Mouse (Mus musculus): ENCODE measurements around the gene Crls1. TPM values are rescaled to one million over a fixed set of nuclear protein-coding genes. Genes with fewer than 3 reads are reported as not detected.

Gene Crls1
- total and polyA plus RNA-seq, 3 experiments, result 19.5 to 21.9 (median 20.1) TPM

DNA sequence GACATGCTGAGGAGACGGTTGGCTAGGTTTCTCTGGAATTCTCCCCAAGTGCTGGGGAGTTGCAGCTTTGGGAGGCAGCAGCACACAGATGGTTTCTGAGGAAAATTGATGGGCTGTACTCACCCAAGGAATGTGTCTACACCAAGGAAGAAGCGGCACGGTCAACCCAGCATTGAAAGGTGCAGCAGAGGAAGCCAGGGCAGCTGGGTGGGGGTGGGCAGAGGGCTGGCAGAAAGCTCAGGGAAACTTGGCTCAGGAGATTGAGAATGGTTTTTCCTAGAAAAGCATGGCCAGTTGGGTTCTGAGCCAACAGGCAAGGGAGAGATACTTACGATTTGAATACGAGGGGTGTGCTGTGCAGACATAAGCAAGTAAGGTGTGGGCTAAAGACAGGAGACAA, 47.4 kb downstream of the Crls1 start:
- TF ChIP-seq POLR2A (IDR thresholded peaks at IDR 0.05; ENCODE audit: insufficient read depth, low read depth, low read length) (no peak), CTCF (IDR thresholded peaks at IDR 0.05) (no peak), EP300 (IDR thresholded peaks at IDR 0.05; ENCODE audit: insufficient read depth, low read depth, low read length) (no peak)
- Histone ChIP-seq H3K36me3 (ENCODE audit: control insufficient read depth, insufficient read depth, low read length) (no peaks in the 10 kb centered on the region), H3K4me1 (ENCODE audit: control insufficient read depth, insufficient read depth, low read length) (no peaks in the 10 kb centered on the region), H3K4me3 (no peak overlapping the region), H3K79me2 (replicated peaks; ENCODE audit: control insufficient read depth, insufficient read depth, low read length) (no peaks in the 10 kb centered on the region), H3K9ac (ENCODE audit: low read depth, low read length) (no peak overlapping the region), H3K27me3 (ENCODE audit: control insufficient read depth, insufficient read depth, low read length) (no peaks in the 10 kb centered on the region), H3K27ac (no peak overlapping the region)
- intact Hi-C loops (cut with DNase I), result no loop called here
- no peak for DNase-seq
- 63% methylated on average over 5 of the region's 5 CpGs for WGBS

DNA sequence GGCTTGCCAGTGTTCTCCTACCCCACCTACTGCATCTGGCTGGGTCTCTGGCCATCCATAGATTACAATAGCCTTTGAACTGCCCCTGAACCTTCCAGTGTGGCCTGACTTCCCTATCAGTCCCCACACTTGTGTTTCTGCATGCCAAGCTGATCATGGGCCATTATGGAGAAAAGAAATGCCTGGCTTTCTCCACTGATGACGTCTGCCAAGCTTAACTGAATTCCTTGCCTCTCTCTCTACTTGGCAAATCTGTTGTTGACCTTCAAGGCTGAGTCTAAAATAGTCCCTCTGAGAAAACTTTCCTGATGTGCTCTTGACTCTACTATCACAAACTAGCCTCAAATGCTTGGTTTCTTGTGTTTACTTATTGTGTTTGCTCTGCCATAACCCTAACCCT, 51.7 kb downstream of the Crls1 start:
- TF ChIP-seq POLR2A (IDR thresholded peaks at IDR 0.05; ENCODE audit: insufficient read depth, low read depth, low read length) (no peak), CTCF (IDR thresholded peaks at IDR 0.05) (no peak), EP300 (IDR thresholded peaks at IDR 0.05; ENCODE audit: insufficient read depth, low read depth, low read length) (no peak)
- DNase-seq, result no peak
- Histone ChIP-seq H3K4me3 (no peak overlapping the region), H3K36me3 (ENCODE audit: control insufficient read depth, insufficient read depth, low read length) (no peaks in the 10 kb centered on the region), H3K79me2 (replicated peaks; ENCODE audit: control insufficient read depth, insufficient read depth, low read length) (no peaks in the 10 kb centered on the region), H3K4me1 (ENCODE audit: control insufficient read depth, insufficient read depth, low read length) (no peaks in the 10 kb centered on the region), H3K27ac (no peak overlapping the region), H3K9ac (ENCODE audit: low read depth, low read length) (no peak overlapping the region), H3K27me3 (ENCODE audit: control insufficient read depth, insufficient read depth, low read length) (no peaks in the 10 kb centered on the region)
- intact Hi-C loops (cut with DNase I), result no loop called here
- WGBS, result 17% methylated on average over 1 of the region's 1 CpGs

GRCm38 (mm10) chr2:132900596-132900995, 54.1 kb downstream of the Crls1 start:
- H3K79me2 ChIP-seq (replicated peaks; ENCODE audit: control insufficient read depth, insufficient read depth, low read length), result no peaks in the 10 kb centered on the region
- no peaks in the 10 kb centered on the region for H3K27me3 ChIP-seq (ENCODE audit: control insufficient read depth, insufficient read depth, low read length)
- H3K36me3 ChIP-seq (ENCODE audit: control insufficient read depth, insufficient read depth, low read length), result no peaks in the 10 kb centered on the region
- H3K4me1 ChIP-seq (ENCODE audit: control insufficient read depth, insufficient read depth, low read length), result no peaks in the 10 kb centered on the region
- TF ChIP-seq POLR2A (IDR thresholded peaks at IDR 0.05; ENCODE audit: insufficient read depth, low read depth, low read length) (no peak), EP300 (IDR thresholded peaks at IDR 0.05; ENCODE audit: insufficient read depth, low read depth, low read length) (no peak), CTCF (IDR thresholded peaks at IDR 0.05) (no peak)
- H3K4me3 ChIP-seq, result no peak overlapping the region
- 79% methylated on average over 1 of the region's 1 CpGs for WGBS
- no peak overlapping the region for H3K9ac ChIP-seq (ENCODE audit: low read depth, low read length)
- H3K27ac ChIP-seq, result no peak overlapping the region
- intact Hi-C loops (cut with DNase I), result loop anchor here (10.0 kb wide), 2 partner anchors 196 to 586 kb away; no protein-coding TSS in a partner anchor
- DNase-seq, result no peak

- Histone ChIP-seq H3K27ac (no peak overlapping the region), H3K9ac (ENCODE audit: low read depth, low read length) (no peak overlapping the region), H3K4me1 (ENCODE audit: control insufficient read depth, insufficient read depth, low read length) (no peaks in the 10 kb centered on the region), H3K79me2 (replicated peaks; ENCODE audit: control insufficient read depth, insufficient read depth, low read length) (no peaks in the 10 kb centered on the region), H3K36me3 (ENCODE audit: control insufficient read depth, insufficient read depth, low read length) (no peaks in the 10 kb centered on the region), H3K27me3 (ENCODE audit: control insufficient read depth, insufficient read depth, low read length) (no peaks in the 10 kb centered on the region), H3K4me3 (no peak overlapping the region)
- no peak for TF ChIP-seq EP300 (IDR thresholded peaks at IDR 0.05; ENCODE audit: insufficient read depth, low read depth, low read length)
- no peak for TF ChIP-seq POLR2A (IDR thresholded peaks at IDR 0.05; ENCODE audit: insufficient read depth, low read depth, low read length)
- no peak for TF ChIP-seq CTCF (IDR thresholded peaks at IDR 0.05)
- DNase-seq, result no peak
- 51% methylated on average over 4 of the region's 4 CpGs for WGBS
- intact Hi-C loops (cut with DNase I), result loop anchor here (10.0 kb wide), 2 partner anchors 197 to 587 kb away; no protein-coding TSS in a partner anchor
Measured at GRCm38 (mm10) chr2:132901636-132902035, 55.2 kb downstream of the Crls1 start.

DNA sequence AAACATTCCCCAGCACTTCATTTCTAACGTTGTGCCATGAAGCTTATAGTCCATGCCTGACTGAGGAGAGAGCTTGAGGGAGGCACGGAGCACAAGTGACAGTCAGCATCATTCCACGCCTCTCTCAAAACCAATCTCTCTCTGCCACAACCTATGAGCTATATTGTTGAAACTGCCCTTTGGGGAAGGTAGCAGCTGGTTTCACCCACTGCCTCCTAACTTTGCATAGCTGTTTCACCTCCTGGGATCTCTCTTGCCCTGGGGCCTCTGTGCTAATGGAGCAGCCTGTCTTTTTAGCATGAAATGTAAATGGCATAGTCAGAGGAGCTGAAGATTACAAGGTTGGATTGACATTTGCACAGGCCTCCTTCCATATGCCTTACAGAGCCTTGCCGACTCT, 55.6 kb downstream of the Crls1 start:
- Histone ChIP-seq H3K27ac (no peak overlapping the region), H3K4me3 (no peak overlapping the region), H3K79me2 (replicated peaks; ENCODE audit: control insufficient read depth, insufficient read depth, low read length) (no peaks in the 10 kb centered on the region), H3K36me3 (ENCODE audit: control insufficient read depth, insufficient read depth, low read length) (no peaks in the 10 kb centered on the region), H3K9ac (ENCODE audit: low read depth, low read length) (no peak overlapping the region), H3K4me1 (ENCODE audit: control insufficient read depth, insufficient read depth, low read length) (no peaks in the 10 kb centered on the region), H3K27me3 (ENCODE audit: control insufficient read depth, insufficient read depth, low read length) (no peaks in the 10 kb centered on the region)
- intact Hi-C loops (cut with DNase I), result loop anchor here (10.0 kb wide), 2 partner anchors 197 to 587 kb away; no protein-coding TSS in a partner anchor
- no peak for DNase-seq
- TF ChIP-seq POLR2A (IDR thresholded peaks at IDR 0.05; ENCODE audit: insufficient read depth, low read depth, low read length) (no peak), EP300 (IDR thresholded peaks at IDR 0.05; ENCODE audit: insufficient read depth, low read depth, low read length) (no peak), CTCF (IDR thresholded peaks at IDR 0.05) (no peak)
- 60% methylated on average over 4 of the region's 4 CpGs for WGBS

DNA sequence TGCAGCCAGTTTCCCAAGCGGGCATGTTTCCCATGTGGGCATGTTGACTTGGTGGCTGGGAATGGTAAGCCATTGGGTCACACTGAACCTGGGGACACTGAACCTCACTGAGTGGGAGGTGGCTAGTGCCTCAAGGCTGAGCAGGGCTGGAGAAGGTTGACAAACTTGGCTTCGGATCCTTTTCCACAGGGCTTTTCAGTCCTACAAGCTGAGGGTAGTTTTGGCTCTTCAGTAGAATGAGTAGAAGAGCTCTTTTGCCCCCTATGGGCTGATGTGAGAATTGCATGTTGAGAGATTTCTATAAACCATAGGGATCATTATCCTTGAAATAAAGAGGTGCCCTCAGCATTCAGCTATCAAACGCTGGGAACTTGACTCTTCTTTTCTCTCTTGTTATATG, 57.0 kb downstream of the Crls1 start:
- H3K79me2 ChIP-seq (replicated peaks; ENCODE audit: control insufficient read depth, insufficient read depth, low read length), result no peaks in the 10 kb centered on the region
- TF ChIP-seq EP300 (IDR thresholded peaks at IDR 0.05; ENCODE audit: insufficient read depth, low read depth, low read length) (no peak), POLR2A (IDR thresholded peaks at IDR 0.05; ENCODE audit: insufficient read depth, low read depth, low read length) (no peak), CTCF (IDR thresholded peaks at IDR 0.05) (peak; percentile 84)
- H3K36me3 ChIP-seq (ENCODE audit: control insufficient read depth, insufficient read depth, low read length), result no peaks in the 10 kb centered on the region
- WGBS, result 33% methylated on average over 3 of the region's 3 CpGs
- H3K27me3 ChIP-seq (ENCODE audit: control insufficient read depth, insufficient read depth, low read length), result no peaks in the 10 kb centered on the region
- no peak overlapping the region for H3K4me3 ChIP-seq
- DNase-seq, result no peak
- H3K27ac ChIP-seq, result no peak overlapping the region
- H3K4me1 ChIP-seq (ENCODE audit: control insufficient read depth, insufficient read depth, low read length), result no peaks in the 10 kb centered on the region
- intact Hi-C loops (cut with DNase I), result loop anchor here (1.0 to 10.0 kb wide), 3 partner anchors 57 to 589 kb away; partner anchors contain the start of gene Crls1
- H3K9ac ChIP-seq (ENCODE audit: low read depth, low read length), result no peak overlapping the region

All from heart, adult 2 months (tissue).